Mouse (Mus musculus) left cerebral cortex, postnatal 4 days (tissue): ENCODE data around the gene Cct8. TPM values are rescaled to one million over a fixed set of nuclear protein-coding genes. Genes with fewer than 3 reads are reported as not detected.

Experiments used
- DNase-seq: peaks from one replicate; pipeline ENCODE4 v3.0.0-alpha.2; 2022
- intact Hi-C: fragments of 180-260 bp; cut with DNase I; formaldehyde crosslinking; loops from one replicate; pipeline ENCODE4 v1.15.1; 2025
- total RNA-seq, 2 experiments: library from RNA; stranded (reverse); gene quantifications; 2 replicates each; pipeline ENCODE4 v1.2.3; 2021

Gene Cct8
- total RNA-seq, 2 experiments from 2014 or later: 241 to 246 TPM

DNA sequence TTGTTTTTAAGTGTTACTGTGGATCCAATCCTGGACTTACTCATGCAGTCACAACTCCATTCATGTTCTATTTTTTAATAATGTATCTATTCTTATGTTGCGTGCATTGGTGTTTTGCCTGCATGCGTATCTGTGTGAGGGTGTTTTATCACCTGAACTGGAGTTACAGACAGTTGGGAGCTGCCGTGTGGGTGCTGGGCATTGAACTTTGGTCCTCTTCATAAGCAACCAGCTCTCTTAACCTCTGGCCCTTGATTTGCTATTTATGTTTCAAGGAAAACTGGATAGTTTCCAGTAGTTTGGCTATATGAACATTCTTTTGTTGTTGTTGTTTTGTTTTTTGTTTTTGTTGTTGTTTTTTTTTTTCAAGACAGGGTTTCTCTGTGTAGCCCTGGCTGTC is 50.1 kb downstream of the Cct8 start:
- intact Hi-C loops: no loop called here
- no peak for DNase-seq

DNA sequence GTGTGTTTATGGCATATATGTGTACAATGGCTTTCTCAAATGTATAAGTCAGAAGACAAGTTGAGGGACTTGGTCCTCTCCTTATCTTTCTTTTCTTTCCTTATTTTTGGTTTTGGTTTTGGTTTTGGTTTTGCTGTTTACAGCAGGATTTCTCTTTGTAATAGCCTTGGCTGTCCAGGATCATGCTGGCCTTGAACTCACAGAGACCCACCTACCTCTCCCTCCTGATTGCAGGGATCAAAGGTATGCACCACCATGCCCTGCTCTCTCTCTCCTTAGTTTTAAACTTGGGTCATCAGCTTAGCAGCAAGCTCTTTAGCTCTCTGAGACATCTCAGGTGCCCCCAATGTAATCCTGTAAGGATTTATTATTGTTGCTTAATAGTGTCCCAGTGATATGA is 50.6 kb downstream of the Cct8 start:
- no peak for DNase-seq

DNA sequence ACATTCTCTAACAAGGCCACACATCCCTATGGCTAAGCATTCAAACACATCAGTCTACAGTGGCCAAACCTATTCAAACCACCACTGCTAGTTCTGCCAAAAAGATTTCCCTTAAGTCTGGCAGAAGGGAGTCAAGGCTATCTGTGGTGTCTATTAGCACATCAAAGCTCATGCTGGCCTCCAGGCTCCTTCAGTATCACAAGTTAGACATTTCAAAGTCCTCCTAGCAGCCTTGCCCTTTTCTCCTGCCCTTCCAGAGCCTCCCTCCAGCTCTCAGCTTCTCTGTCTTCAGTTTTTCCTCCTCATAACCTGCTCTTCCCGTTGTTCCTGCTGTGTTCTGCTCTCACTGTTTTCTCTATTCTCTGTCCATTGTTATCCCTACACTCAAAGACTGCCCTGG is 51.6 kb downstream of the Cct8 start:
- no peak for DNase-seq
- intact Hi-C loops: no loop called here

More for the DNA sequence above, 50.6 kb downstream of the Cct8 start:
- intact Hi-C loops: no loop called here

DNA sequence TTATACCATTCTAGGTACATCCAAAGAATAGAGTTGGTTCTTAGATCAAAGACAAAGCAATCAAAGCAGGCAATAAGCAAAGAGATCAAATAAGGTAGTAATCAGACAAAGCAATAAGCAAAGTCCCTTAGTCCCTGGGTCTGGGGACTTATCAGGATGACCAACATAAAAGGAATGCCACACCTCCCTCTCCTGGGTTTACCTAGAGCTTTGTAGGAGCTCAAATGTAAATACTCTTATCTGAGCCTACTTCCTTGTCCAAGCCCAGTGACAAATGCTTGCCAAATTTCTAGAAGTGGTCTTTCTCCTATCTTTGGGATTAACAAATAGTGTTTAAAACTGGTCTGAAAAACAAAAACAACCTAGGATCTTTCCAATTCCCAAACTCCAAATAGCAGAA is 52.4 kb downstream of the Cct8 start:
- intact Hi-C loops: no loop called here
- no peak for DNase-seq

DNA sequence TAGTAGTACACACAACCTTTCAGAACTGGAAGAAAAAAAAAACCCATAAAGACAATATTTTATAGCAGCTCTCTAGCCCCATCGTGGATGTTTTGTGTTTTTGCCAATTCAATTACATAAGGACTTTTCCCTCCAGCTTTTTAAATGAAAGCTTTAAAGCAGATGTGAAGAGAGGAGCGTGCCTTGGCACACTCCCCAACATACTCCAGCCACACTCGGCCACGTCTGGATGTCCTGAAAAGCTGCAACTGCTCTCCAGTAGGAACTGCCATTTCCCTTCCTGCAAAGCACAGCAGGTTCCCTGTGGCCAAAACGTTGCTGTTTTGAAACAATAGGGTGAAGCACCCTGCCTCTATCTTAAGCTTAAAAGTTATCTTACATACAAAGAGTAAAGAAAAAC is 53.4 kb downstream of the Cct8 start:
- DNase-seq: no peak
- intact Hi-C loops: no loop called here

DNA sequence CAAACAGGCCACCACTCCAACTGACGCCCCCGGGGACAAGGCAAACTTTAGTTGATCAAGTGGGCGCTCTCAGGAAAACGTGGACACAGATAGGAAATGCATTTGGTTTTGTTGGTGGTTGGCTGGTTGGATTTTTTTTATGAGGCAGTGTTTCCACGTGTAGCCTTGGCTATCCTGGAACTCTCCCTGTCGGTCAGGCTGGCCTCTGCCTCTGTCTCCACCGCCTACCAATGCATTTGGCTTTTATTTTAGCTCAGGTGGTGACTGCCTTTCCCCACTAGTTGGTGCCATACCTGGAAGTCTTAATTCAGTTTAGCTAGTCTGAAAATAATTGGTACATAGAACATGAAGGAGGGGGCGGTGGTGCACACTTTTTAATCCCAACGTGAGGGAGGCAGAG is 54.6 kb downstream of the Cct8 start:
- intact Hi-C loops: no loop called here
- DNase-seq: no peak

DNA sequence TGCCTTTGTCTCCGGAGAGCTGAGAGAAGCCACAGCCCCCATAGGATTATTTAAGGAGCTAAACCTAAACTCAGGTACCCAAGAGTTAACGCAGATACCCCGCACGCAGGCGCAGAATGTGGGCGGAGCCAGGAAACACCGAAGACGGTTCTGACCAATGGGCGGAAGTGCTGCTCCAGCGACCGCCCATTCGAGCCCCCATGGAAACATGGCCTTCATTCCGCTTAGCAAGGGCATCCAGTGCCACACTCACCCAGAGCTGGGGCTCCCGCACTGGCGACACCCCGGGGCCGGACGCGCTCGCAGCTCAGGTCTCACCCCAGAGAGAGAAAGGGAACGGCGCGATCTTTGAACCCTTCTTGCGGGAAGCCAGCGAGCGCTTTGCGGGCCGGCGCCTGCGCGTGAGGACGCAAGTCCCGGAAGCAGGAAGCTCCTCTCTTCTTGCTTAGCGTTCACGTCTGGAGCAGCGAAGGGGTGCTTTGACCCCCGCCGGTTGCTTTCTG is 55.4 kb downstream of the Cct8 start, which contains the start of gene Rwdd2b:
Rwdd2b (minus strand) TSS at position 390 of the 503 bp plus-strand sequence.
- intact Hi-C loops: no loop called here
- peak; percentile 93 for DNase-seq

DNA sequence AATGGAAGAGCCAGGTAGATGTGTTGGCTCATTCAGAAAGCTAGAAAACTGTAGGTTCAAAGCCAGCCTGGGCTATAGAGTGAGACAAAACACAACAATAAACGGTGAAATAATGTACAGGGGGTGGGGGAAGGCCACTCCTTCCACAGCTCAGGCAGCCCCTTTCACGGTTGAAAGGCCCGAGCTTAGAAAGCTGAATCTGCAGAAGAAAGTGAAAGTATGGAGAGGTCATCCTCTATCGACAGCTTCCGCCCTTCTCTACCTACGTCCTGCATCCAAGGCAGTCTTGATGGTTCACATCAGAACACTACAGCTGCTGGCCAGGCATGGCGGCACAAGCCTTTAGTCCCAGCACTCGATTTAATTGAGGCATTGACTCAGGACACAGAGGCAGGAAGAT is 57.0 kb downstream of the Cct8 start:
- DNase-seq: no peak
- intact Hi-C loops: no loop called here

DNA sequence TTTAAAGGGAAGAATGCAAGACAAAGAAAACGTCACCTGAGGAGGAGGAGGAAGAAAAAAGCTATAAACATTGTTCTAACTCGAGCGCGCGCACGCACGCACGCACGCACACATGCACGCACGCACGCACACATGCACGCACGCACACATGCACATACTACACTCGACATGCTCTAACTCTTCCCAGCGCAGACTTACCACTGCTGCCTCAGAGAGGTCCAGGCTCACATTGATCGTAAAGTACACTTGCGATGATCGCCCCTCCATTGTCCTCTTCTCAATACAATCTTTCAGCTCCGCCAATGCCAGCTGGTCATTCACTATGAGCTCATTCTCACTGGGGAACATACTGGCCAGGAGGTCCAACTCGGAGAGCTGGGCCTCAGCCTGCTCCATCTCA is 58.6 kb downstream of the Cct8 start:
- intact Hi-C loops: no loop called here

DNA sequence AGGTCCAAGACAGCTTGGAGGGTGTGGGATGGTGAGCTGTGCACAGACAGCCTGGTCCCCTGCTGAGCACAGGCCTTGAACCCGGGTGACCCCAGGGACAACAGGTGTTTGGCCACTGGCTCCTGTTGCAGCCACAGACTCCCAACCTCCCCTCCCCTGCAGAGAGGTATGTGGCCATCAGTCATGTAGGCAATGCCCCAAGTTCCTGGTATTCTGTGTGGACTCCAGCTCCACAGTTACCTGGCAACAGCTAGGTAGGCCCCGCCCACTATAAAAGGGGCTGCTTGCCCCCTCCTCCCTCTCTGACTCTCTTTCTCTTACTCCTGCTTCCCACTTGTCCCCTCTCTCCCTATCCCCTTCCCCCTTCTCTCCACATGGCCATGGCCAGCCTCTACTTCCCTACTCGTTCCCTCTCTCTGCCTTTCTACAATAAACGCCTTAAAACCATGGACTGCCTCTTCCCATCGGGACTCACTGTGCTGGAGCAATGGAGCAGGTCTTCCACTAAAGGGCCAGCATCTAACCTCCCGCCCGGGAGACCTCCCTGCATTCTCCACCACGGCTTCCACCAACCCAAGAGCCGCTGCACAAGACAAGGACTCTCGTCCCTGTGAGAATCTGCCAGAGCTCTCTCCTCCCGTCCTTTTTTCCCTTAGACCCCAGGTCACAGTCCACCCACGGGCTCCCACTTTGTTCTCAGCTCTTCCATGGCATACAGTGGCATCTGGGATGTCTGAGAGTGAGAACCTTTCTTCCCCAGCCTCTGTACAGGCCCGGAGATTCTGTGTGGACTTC is 60.1 kb downstream of the Cct8 start:
- intact Hi-C loops: no loop called here

More for the DNA sequence above, 58.6 kb downstream of the Cct8 start:
- no peak for DNase-seq

DNA sequence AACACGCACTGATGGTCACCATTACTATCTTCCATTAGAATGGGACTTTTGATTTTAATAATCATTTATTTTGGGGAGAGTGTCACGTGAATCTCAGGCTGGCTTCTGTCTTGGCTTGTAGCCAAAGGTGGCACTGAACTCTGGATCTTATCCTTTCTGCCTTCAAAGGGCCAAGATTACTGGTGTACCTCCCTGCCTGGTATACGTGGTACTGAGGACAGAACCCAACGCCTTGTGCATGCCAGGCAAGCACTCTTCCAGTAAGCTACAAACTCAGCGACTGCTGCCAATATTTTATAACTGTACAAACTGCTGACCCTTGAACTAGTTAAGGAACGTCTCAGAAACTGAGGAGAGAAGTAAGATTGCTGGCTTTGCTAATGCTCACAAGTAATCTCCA is 60.7 kb downstream of the Cct8 start:
- intact Hi-C loops: no loop called here
- no peak for DNase-seq

More for the DNA sequence above, 60.1 kb downstream of the Cct8 start:
- no peak for DNase-seq

DNA sequence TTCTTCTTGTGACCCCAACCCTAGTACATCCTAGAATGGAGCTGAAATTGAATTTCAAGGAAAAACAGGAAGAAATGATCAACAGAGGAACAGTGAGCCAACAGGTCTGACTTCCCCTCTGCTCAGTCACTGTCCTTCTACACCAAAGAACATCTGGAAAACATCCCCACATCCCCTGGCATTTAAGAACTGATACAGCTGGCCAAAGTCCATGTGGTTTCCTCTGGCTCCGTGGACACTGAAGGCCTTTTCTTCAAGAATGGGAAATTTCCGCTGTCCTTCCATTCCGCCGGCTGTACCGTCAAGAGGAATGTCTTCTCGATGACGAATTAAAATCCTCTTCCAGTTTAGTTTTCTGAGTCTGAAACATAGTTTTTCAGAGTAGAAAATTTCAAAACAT is 61.4 kb downstream of the Cct8 start:
- intact Hi-C loops: no loop called here
- no peak for DNase-seq

Other genes with a start within 250 kb of the Cct8 start
- gene N6amt1, start 141.7 kb downstream of the Cct8 start, total RNA-seq: 10 to 100 TPM; 16.7 to 19.1 TPM
- gene Ltn1, start 63.3 kb downstream of the Cct8 start, total RNA-seq: 10 to 100 TPM; 42.1 to 44.1 TPM
- gene Rwdd2b, start 55.3 kb downstream of the Cct8 start, total RNA-seq: 10 to 100 TPM; 12.4 to 12.5 TPM
- gene Usp16, start 41.2 kb downstream of the Cct8 start, total RNA-seq: 10 to 100 TPM; 58.8 to 68.5 TPM
- under 1 TPM; 0.28 to 0.52 TPM for gene Map3k7cl, start 57.5 kb upstream of the Cct8 start, total RNA-seq
- 10 to 100 TPM; 37.1 to 38.5 TPM for gene Bach1, start 203.1 kb upstream of the Cct8 start, total RNA-seq